Mouse (Mus musculus) spleen, embryonic (tissue): Measurements from ENCODE around the gene Celf2.

ENCODE experiments used
- CTCF ChIA-PET: fragments of 350-600 bp; sonication (Branson Sonifier 250); formaldehyde crosslinking; loops from one replicate; lab custom pipeline; 2022; lab: Charles Lee

The Celf2 gene

GRCm38 (mm10) chr2:7026737-7027136 is 482.6 kb downstream of the Celf2 start:
- CTCF ChIA-PET = no interaction called here

DNA sequence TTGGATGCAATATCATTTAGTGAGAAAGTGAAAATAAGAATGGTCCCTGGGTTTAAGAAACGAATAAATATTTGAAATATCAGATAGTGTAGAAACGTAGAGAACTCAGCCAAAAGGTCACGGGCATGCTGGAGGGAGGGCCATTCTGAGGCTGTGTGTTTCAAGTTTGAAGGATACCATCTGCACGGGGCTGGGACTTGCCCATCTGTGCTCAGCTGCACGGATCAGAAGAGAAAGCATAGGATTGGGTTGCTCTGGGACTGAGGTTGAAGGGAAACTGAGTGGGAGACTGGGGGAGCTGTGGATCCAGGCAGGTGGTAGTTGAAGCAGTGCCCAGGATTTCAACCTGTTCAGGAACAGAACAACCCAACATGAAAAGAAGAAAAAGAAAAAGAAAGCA is 483.8 kb downstream of the Celf2 start:
- CTCF ChIA-PET = no interaction called here

DNA sequence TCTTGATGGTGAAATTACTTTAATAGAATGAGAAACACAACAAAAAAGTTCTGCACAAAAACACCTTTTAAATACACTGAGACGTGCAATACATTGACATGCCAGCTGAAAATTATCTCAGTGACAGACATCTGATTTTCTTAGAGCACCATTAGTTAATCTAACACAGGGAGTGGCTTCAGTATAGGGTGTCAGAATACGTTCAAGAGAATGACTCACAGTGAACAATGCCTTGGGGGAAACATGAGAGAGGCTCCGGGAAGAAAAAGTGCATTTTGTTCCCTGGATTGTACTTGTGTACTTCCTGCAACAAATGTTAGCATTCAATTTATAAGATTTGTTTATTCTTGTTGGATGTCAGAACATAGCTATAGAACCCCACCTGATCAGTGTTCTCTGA is 487.2 kb downstream of the Celf2 start:
- CTCF ChIA-PET = no interaction called here

GRCm38 (mm10) chr2:7017384-7018113 is 491.8 kb downstream of the Celf2 start:
- CTCF ChIA-PET = no interaction called here

- CTCF ChIA-PET = no interaction called here
Measured at GRCm38 (mm10) chr2:7013126-7013525, 496.2 kb downstream of the Celf2 start.

GRCm38 (mm10) chr2:7006816-7007215 is 502.5 kb downstream of the Celf2 start:
- CTCF ChIA-PET = no interaction called here

DNA sequence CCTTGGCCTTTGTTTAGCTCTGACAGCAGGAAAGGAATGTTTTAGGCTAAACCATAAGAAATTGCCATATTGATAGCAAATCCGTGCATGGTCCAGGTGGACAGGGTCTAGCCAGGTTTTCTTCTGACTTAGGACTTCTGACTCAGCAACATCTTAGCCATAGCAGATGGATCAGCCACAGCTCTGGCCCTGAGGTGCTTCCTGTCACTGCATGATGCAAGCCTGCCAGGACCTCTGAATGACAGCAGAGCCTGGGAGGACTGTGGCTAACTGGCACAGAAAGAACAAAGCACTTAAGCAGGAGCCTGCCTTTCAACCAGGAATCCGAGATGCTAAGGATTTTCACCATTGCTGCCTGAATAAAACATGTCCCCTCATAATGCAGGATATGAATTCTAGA is 507.4 kb downstream of the Celf2 start:
- CTCF ChIA-PET = no interaction called here

- CTCF ChIA-PET = no interaction called here
Measured at GRCm38 (mm10) chr2:6991010-6991421, 518.3 kb downstream of the Celf2 start.

DNA sequence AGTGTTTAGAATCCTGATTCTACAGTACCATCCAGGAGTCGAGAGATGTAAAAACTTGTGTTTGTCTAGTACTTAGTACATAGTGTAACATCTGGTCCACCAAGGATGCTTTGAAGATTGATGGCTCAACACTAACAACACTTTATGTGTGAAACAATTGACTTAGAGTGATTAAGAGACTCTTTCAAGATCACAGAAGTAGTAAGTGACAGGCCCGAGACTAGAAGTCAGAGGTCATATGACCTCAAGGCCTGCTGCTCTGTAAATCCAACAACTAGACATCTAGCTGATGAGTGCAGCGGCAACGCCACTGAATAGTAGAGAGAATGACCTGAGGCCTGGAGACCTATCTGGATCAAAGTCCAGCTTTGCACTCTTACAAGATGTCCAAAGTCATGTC is 523.7 kb downstream of the Celf2 start:
- CTCF ChIA-PET = no interaction called here

- CTCF ChIA-PET = no interaction called here
Measured at GRCm38 (mm10) chr2:6983902-6984301, 525.5 kb downstream of the Celf2 start.

GRCm38 (mm10) chr2:6976300-6976699 is 533.1 kb downstream of the Celf2 start:
- CTCF ChIA-PET = no interaction called here

DNA sequence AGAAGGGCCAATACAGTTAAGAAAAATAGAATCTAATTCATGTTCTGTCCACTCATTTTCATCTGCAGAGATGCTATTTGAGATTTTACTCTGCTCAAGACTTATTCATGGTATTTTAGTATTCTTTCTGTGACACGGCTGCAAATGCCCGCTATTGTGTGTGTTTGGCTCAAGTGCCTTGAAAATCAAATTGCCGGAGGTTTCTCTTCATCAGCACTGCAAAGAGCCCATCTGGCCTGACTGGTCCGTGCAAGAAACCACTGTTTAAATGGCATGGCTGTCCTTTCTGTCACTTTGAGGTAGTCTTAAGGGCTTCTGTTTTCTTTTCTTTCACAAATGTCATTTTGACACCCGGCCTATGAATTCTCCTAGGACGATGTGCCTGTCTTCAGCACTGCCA is 540.1 kb downstream of the Celf2 start:
- CTCF ChIA-PET = no interaction called here

GRCm38 (mm10) chr2:6965243-6965642 is 544.1 kb downstream of the Celf2 start:
- CTCF ChIA-PET = no interaction called here

DNA sequence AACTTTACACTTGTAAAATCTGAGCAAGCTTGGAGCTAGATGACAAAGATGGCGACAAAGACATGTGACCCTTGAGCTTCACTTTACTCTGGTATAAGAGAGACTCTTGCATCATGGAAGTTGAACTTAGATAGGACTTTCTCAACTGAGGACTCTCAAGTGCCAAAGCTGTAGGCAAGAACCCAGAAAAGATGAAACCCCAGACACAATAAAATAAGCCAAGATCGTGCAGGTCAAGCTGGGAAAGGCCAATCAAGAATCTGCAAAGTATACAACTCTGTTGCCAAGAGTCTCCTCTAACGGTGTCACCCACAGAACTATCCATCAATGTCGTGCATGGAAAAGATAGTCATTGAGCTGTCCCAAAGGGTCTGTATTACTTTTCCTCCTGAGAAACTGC is 558.7 kb downstream of the Celf2 start:
- CTCF ChIA-PET = no interaction called here

DNA sequence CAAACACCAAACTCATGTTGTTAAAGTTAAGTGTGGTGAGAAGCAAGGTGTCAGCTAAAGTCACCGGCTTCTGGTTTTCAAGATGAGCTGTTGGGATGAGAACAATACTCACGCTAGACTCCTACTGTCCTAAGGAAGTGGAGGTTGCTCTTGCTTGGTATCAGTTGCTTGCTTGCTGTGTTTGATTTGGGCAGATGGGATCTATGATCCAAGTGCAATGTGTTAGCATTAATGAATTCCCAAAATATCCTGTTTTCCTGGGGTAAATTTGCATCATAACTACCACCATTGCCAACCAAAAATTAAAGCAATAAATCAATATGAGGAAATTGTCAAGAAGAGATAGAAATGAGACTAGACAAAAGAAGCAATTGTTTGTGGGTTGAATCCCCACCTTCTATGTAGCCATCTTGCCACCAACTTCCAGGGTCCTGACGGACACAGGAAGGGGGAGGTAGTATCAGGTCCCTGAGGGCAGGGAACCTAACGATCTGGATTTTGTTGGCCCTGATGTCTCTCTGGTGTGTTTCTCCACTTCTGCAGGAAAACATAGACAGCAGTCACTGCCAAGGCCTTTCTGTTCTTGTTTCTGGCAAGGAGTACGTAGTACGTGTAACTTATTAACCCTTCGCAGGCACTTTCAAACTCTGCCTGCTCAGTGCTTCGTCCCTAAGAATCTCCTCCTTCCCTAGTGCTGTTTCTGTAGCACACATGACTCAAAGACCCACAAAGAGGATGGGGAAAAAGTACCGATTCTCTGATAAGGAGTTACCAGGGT is 563.5 kb downstream of the Celf2 start:
- CTCF ChIA-PET = no interaction called here

- CTCF ChIA-PET = no interaction called here
Measured at GRCm38 (mm10) chr2:6943651-6944050, 565.7 kb downstream of the Celf2 start.

GRCm38 (mm10) chr2:6942635-6943390 is 566.5 kb downstream of the Celf2 start:
- CTCF ChIA-PET = no interaction called here

GRCm38 (mm10) chr2:6939143-6939542 is 570.2 kb downstream of the Celf2 start:
- CTCF ChIA-PET = no interaction called here

DNA sequence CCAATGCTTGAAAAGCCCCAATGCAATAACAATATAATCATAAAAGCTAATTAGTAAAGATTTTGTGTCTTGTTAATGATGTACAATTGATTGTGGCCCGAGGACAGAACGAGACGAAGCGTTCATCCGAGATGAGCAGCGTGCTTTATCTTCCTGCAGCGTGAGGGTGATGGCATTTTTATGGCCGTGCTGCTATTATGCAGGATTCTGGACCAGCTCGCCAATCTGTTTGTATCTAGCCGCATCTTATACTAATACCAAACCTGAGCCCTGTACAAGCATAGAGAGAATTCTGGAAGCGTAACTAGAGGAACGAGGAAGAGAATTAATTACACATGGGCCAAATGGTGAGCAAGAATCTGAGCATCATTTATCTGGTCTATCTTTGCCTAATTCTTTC is 576.2 kb downstream of the Celf2 start:
- CTCF ChIA-PET = no interaction called here

DNA sequence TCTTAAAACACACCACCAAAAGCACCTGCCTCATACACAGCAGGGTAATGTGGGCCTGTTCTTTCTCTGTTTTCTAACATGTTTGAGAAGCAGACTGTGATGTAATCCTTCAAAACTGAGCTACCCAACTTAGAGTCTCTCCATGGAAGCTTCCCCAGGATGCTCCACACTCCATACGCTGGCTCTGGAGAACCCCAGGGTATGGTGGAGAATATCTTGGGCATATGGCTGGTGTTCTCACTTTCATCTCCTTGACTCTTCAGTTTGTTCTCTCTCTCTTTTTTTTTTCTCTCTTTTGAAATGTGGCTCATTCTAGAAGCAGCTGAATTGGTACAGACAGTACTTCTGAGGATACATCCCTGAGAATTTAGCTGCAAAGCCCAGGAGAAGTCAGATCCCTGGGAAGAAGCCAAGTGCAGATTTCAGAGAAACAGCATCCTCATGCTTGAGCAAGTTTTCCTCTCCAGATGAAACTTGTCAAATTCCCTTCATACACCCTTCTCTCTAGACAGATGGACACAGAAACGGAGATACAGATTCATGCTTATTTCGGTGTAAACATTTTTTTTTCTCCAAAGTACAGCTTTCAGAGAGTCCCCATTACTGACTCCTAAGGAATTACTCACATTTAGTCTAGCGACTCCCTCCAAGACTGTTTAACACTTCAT is 581.5 kb downstream of the Celf2 start:
- CTCF ChIA-PET = no interaction called here

DNA sequence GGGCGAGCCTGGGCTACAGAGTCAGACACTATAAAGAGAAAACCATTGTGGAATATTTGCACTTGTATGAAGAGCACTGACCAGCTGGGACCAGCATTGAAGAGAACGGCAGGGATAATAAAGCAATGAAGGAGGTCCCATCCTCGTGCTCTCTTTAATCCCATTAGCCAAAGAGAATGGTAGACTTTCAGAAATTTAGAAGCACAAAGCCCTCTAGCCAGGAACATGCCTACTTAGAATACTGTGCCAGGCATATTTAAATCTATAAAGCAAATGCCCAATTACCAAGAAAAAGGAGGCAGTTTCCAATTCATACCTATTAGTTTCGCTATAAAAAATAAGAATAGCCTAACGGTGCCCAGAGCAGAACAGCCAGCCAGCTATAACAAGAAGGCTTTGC is 583.9 kb downstream of the Celf2 start:
- CTCF ChIA-PET = no interaction called here
